ENCODE assay signal across 21 mouse cellular contexts in genomic region chr4:82324977-82325376, GRCm38 (mm10).
DNase-seq lines count a peak whose midpoint lies in the region; ATAC-seq lines count a peak whose summit lies in the region.
"Had no signal": no experiment of that assay in that cellular context is flagged by ENCODE, and none has a peak within 500 bp of the region (broad histone marks: within the 10 kb centered on the region; RNA-seq: fewer than 3 reads in every experiment).

No protein-coding gene starts in this region.

- no peak overlapping the region for H3K4me2 ChIP-seq in forebrain, embryonic 14.5 days (ENCODE audit: low read length)
- H3K4me2 ChIP-seq in forebrain, embryonic 11.5 days (ENCODE audit: low read depth, low read length, severe bottlenecking), result no peak overlapping the region
- no peak overlapping the region for H3K4me2 ChIP-seq in midbrain, embryonic 11.5 days
- H3K4me2 ChIP-seq in midbrain, embryonic 13.5 days (replicated peaks), result no peak overlapping the region
- H3K4me2 ChIP-seq: forebrain, embryonic 13.5 days; heart, embryonic 15.5 days; neural tube, embryonic 12.5 days had no signal

- H3K4me3 ChIP-seq in forebrain, embryonic 14.5 days (ENCODE audit: low read depth, low read length), result no peak overlapping the region
- no peak overlapping the region for H3K4me3 ChIP-seq in forebrain, embryonic 11.5 days (ENCODE audit: low read depth, low read length)
- no peak overlapping the region for H3K4me3 ChIP-seq in midbrain, embryonic 11.5 days (ENCODE audit: low read depth, low read length)
- no peak overlapping the region for H3K4me3 ChIP-seq in midbrain, embryonic 13.5 days (replicated peaks)
- H3K4me3 ChIP-seq: forebrain, embryonic 13.5 days; heart, embryonic 15.5 days; limb, embryonic 10.5 days; neural tube, embryonic 12.5 days had no signal

- no peak overlapping the region for H3K27ac ChIP-seq in forebrain, embryonic 14.5 days (ENCODE audit: low read depth, low read length)
- H3K27ac ChIP-seq in forebrain, embryonic 11.5 days (ENCODE audit: low read depth, low read length), result no peak overlapping the region
- H3K27ac ChIP-seq in midbrain, embryonic 11.5 days (ENCODE audit: low read depth, low read length), result no peak overlapping the region
- no peak overlapping the region for H3K27ac ChIP-seq in midbrain, embryonic 13.5 days
- H3K27ac ChIP-seq: heart, embryonic 15.5 days; limb, embryonic 10.5 days; neural tube, embryonic 12.5 days had no signal

- H3K36me3 ChIP-seq in forebrain, embryonic 14.5 days (ENCODE audit: control insufficient read depth, insufficient read depth, low read length), result peaks cover 65% of the 10 kb centered on the region
- no peaks in the 10 kb centered on the region for H3K36me3 ChIP-seq in forebrain, embryonic 11.5 days (ENCODE audit: control insufficient read depth, insufficient read depth, low read length)
- 0 out of 2 replicates have a peak, but pooled peaks cover 2% of the 10 kb centered on the region for H3K36me3 ChIP-seq in midbrain, embryonic 11.5 days (ENCODE audit: control insufficient read depth, insufficient read depth, low read length)
- peaks cover 15% of the 10 kb centered on the region for H3K36me3 ChIP-seq in midbrain, embryonic 13.5 days

- H3K9ac ChIP-seq in forebrain, embryonic 14.5 days (ENCODE audit: low read length), result no peak overlapping the region
- no peak overlapping the region for H3K9ac ChIP-seq in forebrain, embryonic 11.5 days (ENCODE audit: low read length)
- no peak overlapping the region for H3K9ac ChIP-seq in midbrain, embryonic 11.5 days (ENCODE audit: low read length)
- no peak overlapping the region for H3K9ac ChIP-seq in midbrain, embryonic 13.5 days (replicated peaks)
- H3K9ac ChIP-seq: forebrain, embryonic 13.5 days; heart, embryonic 15.5 days; liver, postnatal 0 days; neural tube, embryonic 12.5 days had no signal

- ATAC-seq in forebrain, embryonic 14.5 days, result no peak
- no peak for ATAC-seq in forebrain, embryonic 11.5 days (replicated peaks; ENCODE audit: low FRiP score)
- no peak for ATAC-seq in midbrain, embryonic 11.5 days (ENCODE audit: low FRiP score)
- no peak for ATAC-seq in midbrain, embryonic 13.5 days
- ATAC-seq: CD4-positive, CD25-positive, alpha-beta regulatory T cell, adult 4 months; liver, postnatal 0 days had no signal

- peaks cover 16% of the 10 kb centered on the region for H3K4me1 ChIP-seq in forebrain, embryonic 14.5 days (ENCODE audit: control insufficient read depth, insufficient read depth, low read length)
- peaks cover 2% of the 10 kb centered on the region; the same call in 1 of the 2 replicates for H3K4me1 ChIP-seq in forebrain, embryonic 11.5 days (replicated peaks; ENCODE audit: control insufficient read depth, insufficient read depth, low read length)
- H3K4me1 ChIP-seq in midbrain, embryonic 11.5 days (ENCODE audit: control insufficient read depth, insufficient read depth, low read length), result no peaks in the 10 kb centered on the region
- no peaks in the 10 kb centered on the region for H3K4me1 ChIP-seq in midbrain, embryonic 13.5 days (replicated peaks)
- H3K4me1 ChIP-seq: heart, embryonic 15.5 days; limb, embryonic 10.5 days had no signal

- no peaks in the 10 kb centered on the region for H3K9me3 ChIP-seq in forebrain, embryonic 14.5 days (replicated peaks; ENCODE audit: control insufficient read depth, low read length)
- H3K9me3 ChIP-seq in forebrain, embryonic 11.5 days (ENCODE audit: control insufficient read depth, low read length), result no peaks in the 10 kb centered on the region
- H3K9me3 ChIP-seq in midbrain, embryonic 11.5 days (ENCODE audit: control insufficient read depth, low read length), result no peaks in the 10 kb centered on the region
- H3K9me3 ChIP-seq in midbrain, embryonic 13.5 days, result no peaks in the 10 kb centered on the region
- H3K9me3 ChIP-seq: forebrain, embryonic 13.5 days; heart, embryonic 15.5 days; limb, embryonic 10.5 days; neural tube, embryonic 12.5 days had no signal

- WGBS in forebrain, embryonic 14.5 days, result 49% methylated on average over 3 of the region's 3 CpGs
- WGBS in forebrain, embryonic 11.5 days, result 76% methylated on average over 3 of the region's 3 CpGs
- 78% methylated on average over 3 of the region's 3 CpGs for WGBS in midbrain, embryonic 11.5 days
- 80% methylated on average over 3 of the region's 3 CpGs for WGBS in midbrain, embryonic 13.5 days

- H3K27me3 ChIP-seq in forebrain, embryonic 14.5 days (replicated peaks; ENCODE audit: control insufficient read depth, insufficient read depth, low read length), result no peaks in the 10 kb centered on the region
- no peaks in the 10 kb centered on the region for H3K27me3 ChIP-seq in forebrain, embryonic 11.5 days (ENCODE audit: control insufficient read depth, insufficient read depth, low read length)
- no peaks in the 10 kb centered on the region for H3K27me3 ChIP-seq in midbrain, embryonic 11.5 days (ENCODE audit: control insufficient read depth, insufficient read depth, low read length)
- H3K27me3 ChIP-seq in midbrain, embryonic 13.5 days, result no peaks in the 10 kb centered on the region
- H3K27me3 ChIP-seq: forebrain, embryonic 13.5 days; heart, embryonic 15.5 days; neural tube, embryonic 12.5 days had no signal

- DNase-seq in adrenal gland, adult 8-10 months, result peak; percentile 49
- no peak for DNase-seq in adrenal gland, postnatal 25 days
- peak; percentile 40 for DNase-seq in forebrain, embryonic 14.5 days (ENCODE audit: low spot score)
- DNase-seq in forebrain, embryonic 11.5 days (ENCODE audit: low spot score), result no peak
- peak; percentile 69 for DNase-seq in midbrain, embryonic 11.5 days (ENCODE audit: low spot score, missing footprints)
- DNase-seq in retina, postnatal 1 day, result peak; percentile 80
- no peak for DNase-seq in kidney, postnatal 25 days
- DNase-seq: cerebellum, postnatal 36 days; gastrocnemius, postnatal 10 days; kidney, adult 2 months; kidney, postnatal 10 days; liver, postnatal 0 days; lung, postnatal 14 days; right cerebral cortex, postnatal 25 days; thymus, adult 18-20 months had no signal

Comparison
In these comparisons a context has a peak if more than half of its experiments do, and no peak if none do; other contexts are left out.
1. DNase-seq: peak in adrenal gland, adult 8-10 months (single experiment), forebrain, embryonic 14.5 days (single experiment), midbrain, embryonic 11.5 days (single experiment) and retina, postnatal 1 day (single experiment); none in adrenal gland, postnatal 25 days (single experiment), forebrain, embryonic 11.5 days (single experiment) and kidney, postnatal 25 days (0 of 2).